Mouse (Mus musculus): ENCODE data around the gene Srpk2.

GRCm38 (mm10) chr5:23461688-23462087, 222.7 kb downstream of the Srpk2 start:
- TF ChIP-seq CTCF (IDR thresholded peaks at IDR 0.05; ENCODE audit: extremely low read depth, insufficient read length, insufficient replicate concordance, low read depth, low read length): no peak
- no peak for TF ChIP-seq POLR2A (IDR thresholded peaks at IDR 0.05; ENCODE audit: low read depth, low read length)

Measured in small intestine, adult 2 months (tissue).